Mouse (Mus musculus) liver, embryonic 11.5 days (tissue): ENCODE data around the gene Cldn20. TPM values are rescaled to one million over a fixed set of nuclear protein-coding genes. Genes with fewer than 3 reads are reported as not detected.

Experiments used
- ATAC-seq: fragments of 200-750 bp; cut with Nextera tagmentation; replicated peaks from 2 replicates; pipeline ENCODE4 v1.8.0; 2017; ENCODE audit warnings: moderate number of reproducible peaks, mild to moderate bottlenecking, moderate TSS enrichment, moderate library complexity; ENCODE audit not compliant: low FRiP score
- DNase-seq: peaks from one replicate; pipeline ENCODE4 v3.0.0-alpha.2; 2017; ENCODE audit warnings: low spot score
- H3K27ac ChIP-seq: fragments of 300-500 bp; sonication (generic); 2 replicates; pipeline ENCODE4 v1.5.1; 2014; ENCODE audit warnings: mild to moderate bottlenecking, low read depth, low read length, control low read depth
- H3K27me3 ChIP-seq: fragments of 300-500 bp; sonication (generic); replicated peaks from 2 replicates; pipeline ENCODE4 v1.6.1; 2014; ENCODE audit warnings: low read length, mixed read lengths; ENCODE audit not compliant: control insufficient read depth, insufficient read depth
- H3K36me3 ChIP-seq: fragments of 300-500 bp; sonication (generic); 2 replicates; pipeline ENCODE4 v1.6.1; 2014; ENCODE audit warnings: mild to moderate bottlenecking, low read length, moderate library complexity, mixed read lengths; ENCODE audit not compliant: control insufficient read depth, insufficient read depth
- H3K4me1 ChIP-seq: fragments of 300-500 bp; sonication (generic); replicated peaks from 2 replicates; pipeline ENCODE4 v1.6.1; 2014; ENCODE audit warnings: low read length, mixed read lengths; ENCODE audit not compliant: control insufficient read depth, insufficient read depth
- H3K4me2 ChIP-seq: fragments of 300-500 bp; sonication (generic); 2 replicates; pipeline ENCODE4 v1.6.1; 2014; ENCODE audit warnings: mild to moderate bottlenecking, control low read depth, moderate library complexity
- H3K4me3 ChIP-seq: fragments of 300-500 bp; sonication (generic); 2 replicates; pipeline ENCODE4 v1.5.1; 2014; ENCODE audit warnings: low read depth, low read length, control low read depth
- H3K9ac ChIP-seq: fragments of 300-500 bp; sonication (generic); 2 replicates; pipeline ENCODE4 v1.6.1; 2014; ENCODE audit warnings: low read depth, low read length, control low read depth
- H3K9me3 ChIP-seq: fragments of 300-500 bp; sonication (generic); 2 replicates; pipeline ENCODE4 v1.6.1; 2016; ENCODE audit warnings: low read length, inconsistent platforms, mixed read lengths; ENCODE audit not compliant: control insufficient read depth
- WGBS: fragments of 180-500 bp; shearing (Covaris S2); extraction: QIAGEN DNeasy Blood & Tissue Kit; methylation state at CpG from one replicate; pipeline ENCODE4 v1.1.7; 2014; 5-methylcytosine and 5-hydroxymethylcytosine counted together
- polyA plus RNA-seq: library from polyadenylated mRNA; unstranded; fragments of >200 nt; fragmentation: Nextera tagmentation; extraction: Ambion mirVana; gene quantifications from 2 replicates; pipeline ENCODE4 v1.2.1, GENCODE M21; 2014

The Cldn20 gene
- polyA plus RNA-seq, 1 experiment from 2014 or later = not detected

DNA sequence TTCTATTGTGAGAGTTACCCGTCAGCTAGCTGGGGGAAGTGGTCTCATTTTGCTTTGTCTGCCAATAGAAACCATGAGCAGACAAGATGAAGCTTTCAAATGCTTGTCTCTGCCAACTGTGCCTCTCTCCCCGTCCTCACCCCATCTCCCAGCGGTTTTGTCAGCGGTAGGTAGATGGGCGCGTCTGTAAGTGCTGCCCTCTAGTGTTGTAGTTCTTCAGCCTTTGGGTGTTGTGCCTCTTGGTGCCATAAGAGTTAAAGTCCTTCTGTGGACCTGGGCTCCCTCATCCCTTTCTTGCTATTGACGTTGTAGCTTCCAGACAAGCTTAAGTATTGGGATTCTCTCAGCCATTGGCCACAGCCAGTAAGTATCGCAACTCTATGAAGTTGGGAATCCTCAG, 30.1 kb downstream of the Cldn20 start:
- no peaks in the 10 kb centered on the region for H3K36me3 ChIP-seq
- H3K9me3 ChIP-seq = no peaks in the 10 kb centered on the region
- WGBS = 41% methylated on average over 8 of the region's 8 CpGs
- H3K27ac ChIP-seq = no peak overlapping the region
- ATAC-seq (no peak), DNase-seq (no peak)
- H3K4me2 ChIP-seq = no peak overlapping the region
- H3K4me3 ChIP-seq = no peak overlapping the region
- no peaks in the 10 kb centered on the region for H3K4me1 ChIP-seq
- H3K9ac ChIP-seq = no peak overlapping the region
- no peaks in the 10 kb centered on the region for H3K27me3 ChIP-seq

DNA sequence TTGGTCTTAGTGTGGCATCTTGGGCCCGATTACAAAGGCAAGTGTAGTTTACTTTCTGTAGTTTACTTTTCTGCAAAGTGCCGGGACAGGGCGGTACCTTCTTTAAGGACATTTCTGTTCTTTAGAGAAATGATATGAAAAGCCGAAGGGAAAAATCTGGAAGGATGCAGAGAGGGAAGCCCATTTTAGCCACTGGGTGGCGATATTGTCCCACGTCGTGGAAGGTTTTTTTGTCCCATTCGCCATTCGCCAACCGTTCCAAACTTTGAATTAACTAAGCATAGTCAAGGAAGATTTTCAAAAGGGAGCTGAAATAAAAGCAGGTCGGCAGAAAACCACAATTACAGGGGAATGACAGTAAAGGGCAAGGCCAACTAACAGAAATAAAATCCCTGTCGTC, 38.5 kb downstream of the Cldn20 start:
- Histone ChIP-seq H3K4me2 (peak overlapping the region; percentile 19; the same call in 1 of the 2 replicates), H3K36me3 (no peaks in the 10 kb centered on the region), H3K27me3 (no peaks in the 10 kb centered on the region), H3K27ac (no peak overlapping the region), H3K4me3 (no peak overlapping the region), H3K4me1 (no peaks in the 10 kb centered on the region), H3K9ac (no peak overlapping the region), H3K9me3 (no peaks in the 10 kb centered on the region)
- ATAC-seq = no peak
- 7% methylated on average over 12 of the region's 12 CpGs for WGBS
- DNase-seq = peak; percentile 56

Other genes starting within 250 kb of the Cldn20 start
- 2.7 and 2.8 TPM in 2 replicates for gene Tiam2, start 206.0 kb upstream of the Cldn20 start, polyA plus RNA-seq
- 18.3 and 20.3 TPM in 2 replicates for gene Tfb1m, start 25.2 kb downstream of the Cldn20 start, polyA plus RNA-seq
- not detected in 2 replicates for gene Nox3, start 163.7 kb downstream of the Cldn20 start, polyA plus RNA-seq